Mouse (Mus musculus) G1E (cell line): ENCODE data around the gene Olfr116.

Source experiments
- CTCF ChIP-seq: IDR thresholded peaks from 2 replicates; pipeline ENCODE4 v1.5.1; 2012; ENCODE audit warnings: low read depth, low read length, inconsistent platforms, mixed read lengths
- POLR2AphosphoS5 ChIP-seq: IDR thresholded peaks from 2 replicates; pipeline ENCODE4 v1.6.1; 2012; ENCODE audit warnings: low read depth, low read length, inconsistent platforms; ENCODE audit not compliant: insufficient replicate concordance

DNA sequence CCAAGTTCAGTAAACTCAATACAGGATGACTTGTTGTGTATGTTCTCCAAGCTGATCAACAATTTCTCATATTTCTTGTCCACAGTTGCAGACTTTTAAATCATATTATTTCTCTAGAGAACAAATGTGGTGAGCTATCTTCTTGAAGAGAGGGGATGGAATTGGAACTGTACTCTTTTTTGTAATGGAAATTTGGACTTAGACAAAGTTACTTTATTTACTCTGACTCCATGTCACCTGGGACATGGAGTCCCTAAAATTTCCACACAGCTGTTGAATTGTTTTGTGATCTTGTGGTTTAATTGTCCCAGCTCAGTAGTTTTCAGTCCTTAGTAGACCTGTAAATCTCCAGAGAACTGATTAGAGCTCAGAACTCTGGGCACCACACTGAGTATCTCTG lies 34.4 kb downstream of the Olfr116 start, which contains the start of gene Olfr114:
- TF ChIP-seq CTCF (no peak), POLR2AphosphoS5 (no peak)
